Mouse (Mus musculus) adrenal gland, postnatal 14 days (tissue): Measurements from ENCODE around the gene Zfp341. TPM values are rescaled to one million over a fixed set of nuclear protein-coding genes. Genes with fewer than 3 reads are reported as not detected.
A peak's percentile ranks its signal among the peaks of the same experiment; 100 is the strongest.

Source experiments
- DNase-seq: peaks from one replicate; pipeline ENCODE4 v3.0.0; 2021; ENCODE audit warnings: mixed read lengths
- long read RNA-seq, 2 experiments: library from polyadenylated mRNA; stranded (forward); transcript quantifications; one replicate each; pipeline ENCODE4 v2.0.0; 2021
- total RNA-seq: library from RNA; stranded (reverse); gene quantifications from 2 replicates; pipeline ENCODE4 v1.2.3, GENCODE M21; 2021

The Zfp341 gene
- total RNA-seq, result 2.2 and 3.1 TPM in 2 replicates
- long read RNA-seq, experiment 1, partial matches to known transcripts, result 1 of 4 reads
- long read RNA-seq, experiment 1, other reads (novel, unspliced or antisense), result 3 of 4 reads
- long read RNA-seq, experiment 2, partial matches to known transcripts, result 1 of 4 reads
- long read RNA-seq, experiment 2, other reads (novel, unspliced or antisense), result 3 of 4 reads

DNA sequence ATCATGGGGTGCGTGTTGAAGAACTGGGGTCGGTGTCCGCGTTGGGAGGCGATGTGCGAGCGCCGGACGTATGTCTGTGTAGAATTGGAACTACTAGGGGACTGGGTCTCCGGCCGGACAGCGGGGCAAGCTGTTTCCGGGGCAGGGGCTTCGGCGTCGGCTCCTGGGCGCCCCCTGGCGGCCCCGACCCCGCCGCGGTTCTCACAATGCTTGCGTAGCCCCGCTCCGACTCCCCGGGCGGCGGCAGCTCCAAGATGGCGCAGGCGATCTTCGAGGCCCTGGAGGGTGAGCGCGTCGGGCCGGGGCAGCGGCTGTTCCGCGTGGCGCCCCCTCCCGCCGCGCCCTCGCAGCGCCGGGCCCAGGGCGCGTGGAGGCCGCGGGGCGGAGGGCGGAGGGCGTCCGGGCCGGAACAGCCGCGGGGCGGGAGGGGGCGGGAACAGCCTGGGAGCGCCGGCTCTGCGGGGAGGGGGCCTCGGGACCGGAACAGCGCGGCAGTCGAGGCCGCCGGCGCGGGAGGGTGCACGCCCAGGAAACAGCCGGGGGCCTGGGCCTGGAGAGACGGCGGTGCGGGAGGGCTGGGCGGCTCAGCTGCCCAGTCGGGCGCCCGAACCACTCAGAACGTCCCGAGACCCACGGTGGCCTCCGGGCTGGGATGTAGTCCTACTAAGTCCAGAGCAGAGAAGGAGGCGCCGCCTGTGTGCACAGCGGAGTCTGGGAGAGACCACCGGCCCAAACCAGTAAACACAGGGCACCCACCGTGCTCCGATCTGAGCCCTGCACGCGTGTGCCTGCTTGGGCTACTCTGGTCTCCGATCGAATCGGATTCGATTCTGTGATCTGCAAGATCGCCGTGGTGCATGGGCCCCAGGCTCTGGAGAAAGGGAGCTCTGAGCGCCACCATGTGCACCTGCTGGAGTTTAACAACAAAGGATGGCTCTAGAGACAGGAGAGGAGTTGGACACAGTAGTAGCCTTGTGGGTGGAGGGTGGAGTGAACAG, at the start of gene Zfp341, which contains the start of gene 4930519P11Rik:
Zfp341 (plus strand) TSS at position 180 of the 998 bp plus-strand sequence.
4930519P11Rik (minus strand) TSS at position 320 of the 998 bp plus-strand sequence.
- peak; percentile 95 for DNase-seq

DNA sequence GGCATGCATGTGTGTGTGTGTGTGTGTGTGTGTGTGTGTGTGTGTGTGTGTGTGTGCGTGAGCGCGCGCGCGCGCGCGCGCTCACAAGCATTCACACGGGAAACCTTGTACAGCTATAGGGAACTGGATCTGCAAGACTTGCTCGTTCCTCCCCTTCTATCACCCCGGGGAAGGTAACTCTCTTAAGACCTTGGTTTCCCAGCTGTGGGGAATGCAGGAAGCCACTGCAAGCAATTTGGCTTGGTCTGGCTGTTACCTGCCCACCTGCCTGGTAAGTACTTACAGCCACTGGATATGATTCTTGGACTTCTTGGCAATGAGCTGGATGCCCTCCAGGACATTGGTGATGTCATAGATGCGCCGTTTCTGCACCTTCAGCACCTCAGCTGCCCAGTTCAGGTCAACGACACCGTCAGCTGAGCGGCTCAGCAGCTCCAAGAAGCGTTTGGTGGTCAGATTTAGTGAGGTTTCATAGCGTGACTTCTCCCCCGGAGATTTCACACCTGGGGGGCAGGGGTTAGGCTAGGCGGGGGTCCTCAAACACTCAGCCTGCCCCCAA, 49.4 kb upstream of the Zfp341 start:
- no peak for DNase-seq

DNA sequence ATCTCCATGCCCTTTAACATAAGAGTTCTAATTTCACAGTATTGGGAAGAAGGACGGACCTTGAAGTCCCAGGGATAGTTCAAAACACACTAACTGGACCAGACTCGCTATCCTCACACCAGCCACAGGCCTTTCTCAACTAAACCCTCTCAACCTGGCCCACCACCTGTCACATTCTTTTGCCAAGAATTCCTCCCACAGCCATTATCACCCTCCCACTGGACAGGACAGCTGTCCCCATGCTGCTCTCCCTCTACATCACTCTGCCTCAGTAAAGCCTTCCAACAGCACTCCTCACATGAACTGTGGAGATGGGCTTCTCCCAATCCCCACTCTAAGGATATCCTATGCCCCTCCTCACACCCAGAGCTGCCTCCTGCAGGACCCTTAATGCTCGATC, 47.5 kb upstream of the Zfp341 start:
- no peak for DNase-seq

DNA sequence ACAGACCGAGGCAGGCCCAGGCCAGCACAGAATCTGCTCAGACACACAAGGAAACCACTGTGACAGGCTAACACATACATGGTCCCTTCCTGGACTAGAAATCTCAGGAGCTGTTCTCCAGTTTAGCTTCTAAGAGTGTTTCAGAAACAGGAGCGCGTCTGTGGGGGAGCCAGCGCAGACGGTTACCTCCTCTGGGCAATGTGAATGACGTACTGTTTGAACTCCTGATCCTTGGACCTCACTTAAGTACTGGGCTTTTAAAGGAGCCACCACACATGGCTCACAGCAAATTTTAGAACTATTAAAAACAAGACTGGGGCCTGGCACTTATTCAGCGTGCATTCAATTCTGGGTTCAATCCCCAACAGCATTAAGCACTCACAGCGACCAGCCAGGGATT, 46.5 kb upstream of the Zfp341 start:
- DNase-seq, result no peak

DNA sequence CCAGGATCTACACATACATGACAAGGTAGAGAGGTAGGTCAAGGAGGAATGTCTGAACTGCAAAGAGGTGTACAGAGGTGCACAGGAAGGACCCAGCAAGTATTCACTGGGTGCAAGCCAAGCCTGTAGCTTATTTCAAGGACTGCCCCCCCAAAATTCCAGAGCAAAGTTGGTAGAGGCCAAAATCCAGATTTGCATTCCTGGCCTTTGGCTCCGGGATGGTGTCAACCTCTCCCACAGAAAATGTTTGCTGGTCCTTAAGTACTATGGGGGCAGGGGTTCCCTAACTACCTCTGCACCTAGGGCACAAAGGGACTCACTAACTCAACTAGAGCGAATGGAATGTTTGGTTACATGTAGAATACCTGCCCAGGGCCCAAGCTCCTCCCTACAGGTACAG, 45.3 kb upstream of the Zfp341 start:
- DNase-seq, result no peak

DNA sequence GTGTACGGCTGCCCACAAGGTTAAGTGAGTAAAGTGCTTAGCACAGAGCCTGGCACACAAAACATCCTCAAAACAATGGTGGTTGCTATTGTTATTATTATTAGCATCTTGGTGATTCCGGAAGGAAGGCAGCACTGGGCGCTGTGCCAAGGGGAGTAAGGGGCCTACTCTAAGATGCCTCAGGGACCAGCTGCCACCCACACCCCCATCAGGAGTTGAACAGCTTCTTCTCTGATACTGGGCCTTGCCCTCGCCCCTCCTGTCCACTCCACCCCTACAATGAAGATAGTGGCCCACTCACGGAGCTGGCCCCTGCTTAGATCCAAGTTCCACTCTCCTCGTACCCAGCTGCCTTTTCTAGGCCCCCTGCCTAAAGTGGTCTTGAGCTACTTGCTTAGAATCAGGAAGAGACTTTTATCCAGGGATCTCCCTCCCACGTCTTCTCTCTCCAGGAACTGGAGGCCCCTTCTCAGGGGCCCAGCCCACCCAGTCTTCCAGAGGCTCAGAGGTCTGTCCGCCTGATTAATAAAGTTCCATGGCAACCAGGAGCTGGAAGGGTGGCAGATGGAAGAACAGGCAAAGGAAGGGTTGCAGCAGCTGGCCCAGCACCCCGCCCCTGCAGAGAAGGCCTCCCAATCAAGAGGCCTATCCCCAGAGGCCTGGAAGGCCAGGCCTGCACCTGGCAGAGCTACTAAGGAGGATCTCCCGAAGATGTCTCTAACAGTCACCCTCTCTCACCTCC, 44.6 kb upstream of the Zfp341 start:
- peak; percentile 45 for DNase-seq

DNA sequence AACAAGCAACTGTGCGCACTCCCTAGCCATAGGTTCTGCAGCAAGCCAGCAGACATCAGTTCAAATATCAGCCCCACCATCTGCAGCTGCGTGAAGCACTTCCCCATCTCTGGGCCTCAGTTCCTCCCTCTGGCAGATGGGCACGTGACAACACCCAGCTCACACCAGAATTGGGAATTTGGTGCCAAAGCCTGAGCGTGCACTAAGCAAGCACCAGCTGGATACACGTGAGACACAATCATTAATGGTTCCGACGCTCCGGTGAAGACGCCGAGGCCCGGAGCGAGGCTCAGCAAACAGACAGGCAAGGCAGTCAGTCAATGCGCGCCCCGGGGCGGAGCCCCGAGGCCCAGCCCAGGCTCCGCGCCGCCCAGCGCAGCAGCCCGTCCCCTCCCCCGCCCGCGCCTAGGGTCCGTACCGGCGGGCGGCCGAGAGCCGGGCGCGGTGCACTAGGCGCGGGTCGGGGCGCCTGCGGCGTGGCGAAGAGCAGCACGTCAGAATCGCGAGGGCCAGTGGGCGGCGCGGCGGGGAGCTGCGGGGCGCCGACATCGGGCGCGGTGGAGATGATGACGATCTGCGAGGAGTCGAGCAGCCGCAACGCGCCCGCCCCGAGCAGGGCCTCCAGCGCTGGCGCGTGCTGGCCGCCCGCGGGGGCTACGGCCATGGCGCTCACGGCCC, 43.9 kb upstream of the Zfp341 start:
- peak; percentile 86 for DNase-seq

DNA sequence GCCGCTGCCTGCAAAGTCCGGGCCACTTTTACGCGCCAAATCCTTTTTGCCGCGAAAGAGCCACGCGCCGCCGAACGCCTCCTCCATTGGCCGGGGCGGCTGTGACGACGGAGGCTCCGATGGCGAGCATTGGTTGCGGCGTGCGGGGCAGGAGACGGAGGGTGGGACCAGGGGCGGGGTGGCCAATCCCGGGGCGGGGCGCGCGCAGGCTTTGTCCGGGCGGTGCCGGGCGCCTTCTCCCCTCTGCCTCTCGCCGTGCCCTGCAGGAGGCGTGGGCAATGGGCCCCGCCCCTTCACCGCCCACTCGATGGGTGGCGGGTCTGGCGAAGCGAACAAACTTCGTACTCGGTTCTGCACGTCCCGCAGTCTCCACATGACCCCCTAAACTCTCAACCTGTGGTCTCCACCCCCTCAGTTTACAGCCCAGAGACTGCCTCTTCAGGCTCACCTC, 43.2 kb upstream of the Zfp341 start, which contains the start of gene E2f1:
E2f1 (minus strand) TSS at position 57 of the 451 bp plus-strand sequence.
- peak; percentile 99 for DNase-seq

DNA sequence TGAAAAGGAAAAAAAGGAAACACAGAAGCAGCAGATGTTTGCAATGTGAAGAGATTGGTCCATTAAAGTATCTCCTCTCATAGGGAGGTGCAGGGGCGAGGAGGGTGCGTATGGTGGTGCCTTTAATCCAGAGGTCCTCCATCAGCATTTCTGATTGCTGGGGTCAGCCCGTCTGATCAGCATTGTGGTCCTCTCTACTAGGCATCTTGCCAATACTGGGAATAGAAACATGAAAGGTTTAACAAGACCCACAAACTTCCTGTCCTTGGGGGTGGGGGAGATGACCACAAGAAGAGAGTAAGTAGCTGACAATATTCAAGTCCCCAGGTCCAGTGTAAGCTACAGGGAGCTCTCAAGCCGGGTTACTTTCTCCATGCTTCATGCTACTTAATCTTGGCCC, 42.4 kb upstream of the Zfp341 start:
- DNase-seq, result no peak

DNA sequence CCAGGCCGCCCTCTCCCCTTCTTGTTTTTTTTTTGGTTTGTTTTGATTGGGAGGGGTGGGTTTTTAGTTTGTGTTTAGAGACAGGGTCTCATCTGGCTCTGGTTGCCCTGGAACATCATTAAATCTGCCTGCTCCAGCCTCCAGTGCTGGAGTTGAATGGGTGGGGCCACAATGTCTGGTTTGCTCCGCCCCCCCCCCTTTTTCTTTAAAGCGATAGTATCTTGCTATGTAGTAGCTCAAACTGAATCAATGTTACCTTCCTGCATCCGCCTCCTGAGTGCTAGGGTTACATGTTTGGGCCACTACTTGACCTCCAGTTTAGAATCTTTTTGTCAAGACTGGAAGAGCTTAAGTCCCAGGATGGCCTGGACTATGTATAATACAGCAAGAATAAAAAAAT, 41.8 kb upstream of the Zfp341 start:
- no peak for DNase-seq

DNA sequence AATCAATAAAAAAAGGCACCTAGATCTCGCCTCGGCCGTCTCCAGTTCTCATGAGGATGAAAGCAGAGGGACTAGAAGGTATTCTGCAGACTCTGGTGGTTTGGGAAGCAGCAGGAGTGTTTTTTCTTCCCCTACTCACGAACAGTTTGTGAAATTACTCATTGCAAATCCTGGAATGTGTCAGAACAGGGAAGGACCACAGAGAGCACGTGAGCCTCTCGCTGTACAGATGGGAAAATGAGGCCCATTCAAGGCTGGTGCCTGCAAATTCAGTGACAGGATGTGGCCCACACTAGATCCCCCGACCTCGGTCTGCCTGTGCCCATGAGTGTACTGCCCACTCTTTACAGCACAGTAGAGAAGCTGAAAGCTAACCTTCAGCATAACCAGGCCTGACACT, 41.1 kb upstream of the Zfp341 start:
- DNase-seq, result no peak

DNA sequence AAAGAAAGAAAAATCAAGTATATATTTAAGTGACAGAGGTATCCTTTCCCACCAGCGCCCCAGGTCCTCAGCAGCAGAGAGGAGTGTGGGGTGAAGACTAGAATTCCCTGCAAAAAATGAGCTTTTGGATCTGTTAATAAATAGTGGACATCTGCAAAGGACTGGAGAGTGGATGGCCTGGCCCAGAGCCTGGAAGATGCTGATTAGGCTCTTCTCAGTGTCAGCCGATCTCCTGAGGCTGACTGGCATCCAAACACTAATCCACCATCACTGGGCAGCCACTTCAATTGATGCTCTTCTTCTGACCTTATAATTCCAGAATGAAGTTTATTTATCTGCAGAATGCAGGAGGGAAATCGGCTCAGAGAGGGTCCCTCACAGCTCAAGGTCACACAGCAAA, 40.1 kb upstream of the Zfp341 start:
- DNase-seq, result no peak

DNA sequence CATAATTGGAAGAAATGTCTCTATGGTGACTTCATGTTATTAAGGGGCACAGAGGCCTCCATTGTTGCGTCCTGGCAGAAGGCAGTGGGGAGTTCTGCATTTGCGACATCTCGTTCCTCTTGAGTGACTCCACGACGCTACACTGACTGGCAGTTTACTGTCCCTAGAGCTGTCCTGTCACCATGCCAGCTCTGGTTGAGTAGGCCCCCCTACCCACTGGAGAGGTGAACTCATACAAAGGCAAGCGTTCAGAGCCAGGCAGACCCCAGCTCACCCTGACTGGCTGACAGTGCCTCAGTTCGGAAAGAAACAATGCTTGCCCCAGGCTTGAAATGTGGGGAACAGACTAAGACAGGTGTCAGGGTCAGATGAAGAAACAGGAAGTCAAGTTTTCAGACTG, 38.8 kb upstream of the Zfp341 start:
- no peak for DNase-seq

DNA sequence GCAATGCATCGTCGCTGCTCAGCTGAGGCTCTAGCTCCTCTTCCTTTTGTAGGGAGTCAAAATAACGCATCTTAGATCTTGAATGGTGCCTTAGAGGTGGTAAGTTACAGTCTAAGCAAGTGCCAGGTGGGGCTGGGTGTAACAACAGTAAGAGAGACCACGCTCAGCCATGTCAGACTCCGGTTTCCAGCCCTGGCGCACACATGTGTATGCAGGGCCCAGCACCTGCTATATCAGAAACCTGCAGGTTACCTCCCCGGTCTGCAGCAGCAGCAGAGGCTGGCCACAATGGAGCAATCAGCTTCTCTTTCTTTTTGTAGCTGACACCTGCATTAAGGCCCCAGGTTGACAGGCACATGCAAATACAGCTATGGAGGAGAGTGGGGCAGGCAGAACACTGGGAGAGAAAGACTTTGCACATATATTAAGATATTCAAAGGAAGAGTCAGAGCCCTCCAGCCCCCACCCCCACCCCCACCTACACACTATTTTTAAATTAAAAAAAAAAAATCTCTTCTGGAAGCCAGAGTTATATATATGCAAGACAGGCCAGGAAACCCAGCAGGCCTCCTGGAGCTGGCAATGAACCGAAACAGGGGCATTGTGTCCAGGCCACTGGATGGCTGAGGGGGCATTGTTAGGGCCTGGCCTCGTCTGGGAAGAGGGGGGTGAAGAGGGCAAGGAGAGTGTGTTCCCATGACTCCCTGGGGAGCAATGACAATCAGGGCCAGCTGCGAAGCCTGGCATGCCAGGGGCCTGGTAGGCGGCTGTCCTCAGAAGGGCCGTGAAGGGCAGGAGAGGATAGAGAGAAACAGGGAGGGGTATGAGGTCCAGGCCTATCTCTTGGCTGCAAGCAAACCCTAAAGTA, 36.0 kb upstream of the Zfp341 start:
- DNase-seq, result peak; percentile 40

DNA sequence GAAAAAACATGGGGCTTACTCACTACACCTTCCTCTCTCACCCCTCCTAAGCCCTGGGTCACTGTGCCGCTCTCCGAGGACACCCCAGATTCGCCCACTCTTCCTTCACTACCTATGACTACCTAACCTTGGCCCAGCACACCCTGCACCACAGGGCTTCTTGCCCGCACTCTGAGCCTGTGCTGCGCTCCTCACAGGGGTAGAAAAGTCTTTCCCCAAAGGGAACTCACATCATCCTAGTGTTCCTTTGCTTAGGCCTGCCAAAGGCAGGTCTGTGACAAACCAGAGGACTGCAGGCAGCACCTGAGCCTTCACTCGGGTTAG, 35.4 kb upstream of the Zfp341 start:
- no peak for DNase-seq

DNA sequence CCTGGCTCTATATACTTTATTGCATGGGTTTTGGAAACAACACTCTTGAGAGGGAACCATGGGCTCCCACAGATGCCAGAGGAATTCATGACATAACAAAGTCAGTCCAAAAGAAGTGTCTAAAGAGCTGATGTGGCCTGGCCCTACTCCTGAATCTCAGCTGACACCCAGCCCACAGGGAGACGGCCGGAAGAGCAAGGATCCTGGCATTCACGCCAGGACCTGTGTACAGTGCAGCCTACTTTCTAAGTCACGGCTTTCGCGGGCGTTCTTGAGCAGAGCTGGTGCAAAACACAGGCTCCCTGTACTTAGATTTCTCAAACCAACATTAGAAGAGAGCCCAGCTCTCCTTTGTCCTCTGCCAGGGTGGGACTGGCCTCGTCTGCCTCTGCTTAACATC, 32.5 kb upstream of the Zfp341 start:
- DNase-seq, result peak; percentile 60

DNA sequence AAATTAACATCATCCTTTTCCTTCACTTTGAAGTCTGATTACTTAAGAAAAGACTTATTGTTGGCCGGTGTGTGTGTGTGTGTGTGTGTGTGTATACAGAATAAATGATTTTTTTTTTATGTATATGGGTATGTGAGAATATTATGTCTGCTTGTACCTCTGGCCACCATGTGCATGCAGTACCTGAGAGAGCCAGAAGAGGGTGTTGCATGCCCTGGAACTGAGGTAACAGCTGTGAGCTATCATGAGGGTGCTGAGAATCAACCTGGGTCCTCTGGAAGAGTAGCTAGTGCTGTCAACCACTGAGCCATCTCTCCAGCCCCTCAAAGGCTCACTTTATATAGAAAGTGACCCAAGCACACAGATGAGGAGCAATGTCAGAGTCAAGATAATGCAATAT, 31.7 kb upstream of the Zfp341 start:
- no peak for DNase-seq

DNA sequence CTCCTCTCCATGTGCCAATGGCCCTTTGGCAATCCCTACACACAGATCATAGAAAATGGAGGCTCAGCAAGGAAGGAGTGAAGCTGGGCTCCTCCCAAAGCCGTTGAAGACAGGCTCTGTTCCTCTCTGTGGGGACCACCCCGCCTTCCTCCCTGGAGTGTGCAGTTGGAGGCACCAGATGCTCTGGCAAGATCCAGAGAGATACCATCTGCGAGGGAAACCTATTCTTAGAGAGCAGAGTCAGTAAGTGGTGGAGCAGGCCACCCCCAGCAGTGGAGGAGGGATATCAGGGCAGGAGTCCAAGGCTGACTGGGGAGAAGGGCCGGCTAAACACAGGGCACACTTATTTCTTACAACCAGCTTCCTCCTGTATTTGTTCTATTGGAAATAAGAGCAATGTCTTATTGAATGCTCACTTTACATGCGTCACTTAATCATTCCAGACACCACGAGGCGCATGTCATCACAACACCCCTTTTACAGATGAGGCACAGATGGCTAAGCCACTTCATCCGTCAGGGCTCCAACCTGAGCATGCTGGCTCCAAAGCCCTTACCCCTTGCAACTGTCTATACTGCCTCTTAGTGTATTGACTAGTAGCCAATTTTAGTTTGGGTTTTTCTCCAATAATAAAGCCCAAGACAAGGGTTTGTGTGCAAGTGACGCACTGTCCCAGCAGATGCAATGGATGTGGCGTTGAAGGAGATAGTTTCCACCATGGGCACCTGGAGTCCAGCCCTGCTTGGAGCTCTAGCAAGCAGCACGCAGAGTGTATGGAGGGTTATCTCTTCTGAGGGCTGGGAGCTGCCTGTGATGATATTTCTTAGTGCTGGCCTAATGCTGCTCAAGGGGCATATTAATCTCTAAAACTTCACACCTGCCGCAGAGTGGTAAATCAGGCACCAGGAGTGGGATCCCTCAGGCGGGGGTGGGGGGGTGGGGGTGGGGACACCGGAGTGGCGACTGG, 28.9 kb upstream of the Zfp341 start:
- no peak for DNase-seq

DNA sequence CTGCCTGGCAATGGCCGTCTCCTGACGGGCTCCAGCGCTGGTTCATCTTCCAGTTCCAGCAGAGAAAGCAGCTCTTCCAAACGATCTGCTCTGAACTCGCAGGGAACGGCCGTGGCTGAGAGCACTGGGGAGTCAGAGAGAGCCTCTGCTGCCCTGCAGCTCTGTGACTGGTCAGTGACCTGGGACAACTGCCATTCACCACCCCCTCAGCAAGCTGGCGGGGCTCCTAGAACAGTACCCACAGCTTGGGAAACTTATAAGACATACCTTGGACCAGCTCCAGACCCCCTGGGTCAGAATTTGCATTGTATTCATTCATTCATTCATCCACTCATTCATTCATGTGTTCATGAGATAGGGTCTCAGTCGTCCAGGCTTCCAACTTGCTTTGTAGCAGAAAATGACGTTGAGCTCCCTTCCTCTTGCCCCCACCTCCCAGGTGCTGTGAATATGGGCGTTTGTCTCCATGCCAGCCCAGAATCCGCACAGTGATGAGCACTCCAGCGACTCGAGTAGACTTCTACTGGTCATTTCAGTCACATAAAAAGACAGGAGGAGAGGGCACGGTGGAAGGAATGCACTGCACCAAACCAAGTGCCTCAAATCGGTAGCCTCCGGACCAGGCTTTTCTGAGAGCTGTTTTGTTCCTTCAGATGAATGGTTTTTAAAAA, 28.0 kb upstream of the Zfp341 start:
- DNase-seq, result no peak
